Mouse (Mus musculus): ENCODE data around the gene 5031439G07Rik. TPM values are rescaled to one million over a fixed set of nuclear protein-coding genes. Genes with fewer than 3 reads are reported as not detected.

5031439G07Rik gene
- polyA plus RNA-seq, 1 experiment from 2014 or later: 9.5 TPM

DNA sequence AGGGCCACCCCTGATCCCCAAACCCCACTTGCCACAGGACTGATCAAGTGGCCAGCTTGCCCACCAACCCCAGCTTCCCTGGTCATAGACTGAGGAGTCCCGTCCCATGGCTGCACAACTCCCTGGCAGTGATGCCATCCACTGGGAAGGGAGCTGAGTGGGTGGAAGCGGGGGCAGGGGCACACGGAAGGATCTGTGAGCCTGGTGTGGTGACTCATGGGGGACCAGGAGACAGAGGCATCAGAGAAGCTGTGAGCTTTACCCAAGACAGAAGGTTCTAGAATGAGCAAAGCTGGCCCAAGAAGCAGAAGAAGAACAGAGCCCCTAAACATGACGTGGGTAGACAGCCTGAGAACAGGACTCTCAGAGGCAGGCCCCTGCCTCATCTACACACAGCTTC lies 38.3 kb downstream of the 5031439G07Rik start:
- no peak for ATAC-seq (ENCODE audit: insufficient number of reproducible peaks, low FRiP score, low TSS enrichment, low read depth)
- H3K4me3 ChIP-seq (ENCODE audit: low read depth, low read length): no peak overlapping the region
- no peaks in the 10 kb centered on the region for H3K9me3 ChIP-seq (ENCODE audit: control insufficient read depth, low read length)
- DNase-seq (ENCODE audit: low spot score): no peak
- no peaks in the 10 kb centered on the region for H3K27me3 ChIP-seq (ENCODE audit: control insufficient read depth, insufficient read depth, low read length)
- H3K27ac ChIP-seq (replicated peaks; ENCODE audit: low read depth, low read length): no peak overlapping the region
- no peak overlapping the region for H3K9ac ChIP-seq (ENCODE audit: low read length)
- peaks cover 10% of the 10 kb centered on the region for H3K36me3 ChIP-seq (ENCODE audit: control insufficient read depth, insufficient read depth, low read length)
- H3K4me2 ChIP-seq (ENCODE audit: low read depth, severe bottlenecking): no peak overlapping the region
- 89% methylated on average over 4 of the region's 4 CpGs for WGBS
- H3K4me1 ChIP-seq (ENCODE audit: control insufficient read depth, insufficient read depth, low read length): no peaks in the 10 kb centered on the region

DNA sequence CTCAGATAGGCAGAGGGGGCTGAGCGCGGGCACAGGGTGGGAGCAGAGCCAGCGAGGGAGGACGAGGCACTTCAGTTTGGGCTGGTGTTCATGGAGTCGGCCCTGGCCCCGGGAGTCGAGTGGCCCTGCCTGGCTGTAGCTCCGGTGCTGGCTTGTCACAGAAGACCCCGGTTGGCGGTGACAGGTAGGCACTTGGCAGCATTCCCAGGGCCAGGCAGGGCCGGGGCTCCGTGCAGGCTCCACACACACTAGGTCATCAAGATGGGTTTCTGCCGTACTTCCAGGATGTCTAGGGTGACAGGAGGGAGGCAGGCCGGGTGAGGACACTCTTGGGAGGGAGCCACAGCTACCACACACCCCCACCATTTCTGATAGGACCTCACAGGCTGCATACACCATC lies 39.4 kb downstream of the 5031439G07Rik start:
- Histone ChIP-seq H3K4me1 (ENCODE audit: control insufficient read depth, insufficient read depth, low read length) (no peaks in the 10 kb centered on the region), H3K4me2 (ENCODE audit: low read depth, severe bottlenecking) (no peak overlapping the region), H3K4me3 (ENCODE audit: low read depth, low read length) (no peak overlapping the region), H3K9ac (ENCODE audit: low read length) (0 out of 2 replicates have a peak overlapping the region, but pooled peaks have one; percentile 12), H3K27ac (replicated peaks; ENCODE audit: low read depth, low read length) (no peak overlapping the region), H3K9me3 (ENCODE audit: control insufficient read depth, low read length) (no peaks in the 10 kb centered on the region), H3K27me3 (ENCODE audit: control insufficient read depth, insufficient read depth, low read length) (no peaks in the 10 kb centered on the region), H3K36me3 (ENCODE audit: control insufficient read depth, insufficient read depth, low read length) (peaks cover 10% of the 10 kb centered on the region)
- ATAC-seq (ENCODE audit: insufficient number of reproducible peaks, low FRiP score, low TSS enrichment, low read depth): no peak
- DNase-seq (ENCODE audit: low spot score): no peak
- WGBS: 86% methylated on average over 14 of the region's 14 CpGs

DNA sequence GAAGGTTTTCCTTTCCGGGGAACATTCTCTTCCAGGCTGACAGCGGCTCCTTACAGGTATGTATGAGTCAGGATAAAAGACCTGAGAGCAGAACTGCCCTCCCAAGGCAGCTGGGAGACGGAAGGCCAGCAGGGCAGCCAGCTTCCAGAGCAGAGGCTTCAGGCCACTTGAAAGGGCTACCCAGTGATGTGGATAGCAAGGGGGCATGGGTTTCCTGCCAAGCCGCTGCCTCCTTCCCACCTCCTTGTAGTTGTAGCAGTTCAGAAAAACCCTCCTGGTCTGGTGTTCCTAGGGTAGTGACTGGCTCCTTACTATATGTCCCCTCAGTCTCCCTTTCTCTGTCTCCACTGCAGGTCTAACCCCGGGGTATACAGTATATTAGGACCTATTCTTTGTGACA lies 44.0 kb downstream of the 5031439G07Rik start:
- WGBS: 87% methylated on average over 5 of the region's 5 CpGs
- Histone ChIP-seq H3K36me3 (ENCODE audit: control insufficient read depth, insufficient read depth, low read length) (peaks cover 25% of the 10 kb centered on the region), H3K27ac (replicated peaks; ENCODE audit: low read depth, low read length) (0 out of 2 replicates have a peak overlapping the region, but pooled peaks have one; percentile 10), H3K9me3 (ENCODE audit: control insufficient read depth, low read length) (no peaks in the 10 kb centered on the region), H3K9ac (ENCODE audit: low read length) (no peak overlapping the region), H3K4me3 (ENCODE audit: low read depth, low read length) (no peak overlapping the region), H3K4me1 (ENCODE audit: control insufficient read depth, insufficient read depth, low read length) (no peaks in the 10 kb centered on the region), H3K4me2 (ENCODE audit: low read depth, severe bottlenecking) (no peak overlapping the region), H3K27me3 (ENCODE audit: control insufficient read depth, insufficient read depth, low read length) (no peaks in the 10 kb centered on the region)
- ATAC-seq (ENCODE audit: insufficient number of reproducible peaks, low FRiP score, low TSS enrichment, low read depth) (no peak), DNase-seq (ENCODE audit: low spot score) (no peak)

DNA sequence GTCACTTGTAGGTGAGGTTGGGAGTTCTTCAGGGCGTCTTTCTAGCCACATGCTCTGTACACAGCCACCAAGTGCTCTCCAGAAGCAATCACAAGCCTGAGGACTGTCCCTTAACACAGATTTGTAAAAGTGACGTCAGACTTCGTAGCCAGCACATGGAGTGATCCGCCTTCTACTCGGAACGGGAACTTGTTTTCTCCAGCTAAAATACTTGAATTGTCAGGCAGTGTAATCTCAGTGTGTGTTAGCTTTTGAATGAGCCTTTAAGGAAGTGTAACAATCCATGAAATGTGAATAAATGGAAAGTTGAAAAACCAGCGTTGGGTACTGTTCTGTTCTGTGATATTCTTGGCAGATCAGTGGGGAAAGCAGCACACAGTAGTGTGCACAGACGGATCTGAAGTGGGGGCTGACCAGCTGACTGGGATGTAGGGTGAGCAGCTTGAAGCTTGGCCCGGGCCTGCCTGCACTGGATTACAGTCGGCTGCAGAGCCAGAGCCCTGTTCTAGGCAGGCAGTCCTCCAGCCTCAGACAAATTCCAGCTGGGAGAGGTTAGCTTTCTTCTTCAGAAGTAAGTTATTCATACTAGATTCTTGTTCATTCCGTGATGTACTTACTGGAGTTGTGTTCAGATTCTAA lies 45.6 kb downstream of the 5031439G07Rik start:
- ATAC-seq (ENCODE audit: insufficient number of reproducible peaks, low FRiP score, low TSS enrichment, low read depth): no peak
- peaks cover 28% of the 10 kb centered on the region for H3K36me3 ChIP-seq (ENCODE audit: control insufficient read depth, insufficient read depth, low read length)
- no peak overlapping the region for H3K4me3 ChIP-seq (ENCODE audit: low read depth, low read length)
- H3K4me2 ChIP-seq (ENCODE audit: low read depth, severe bottlenecking): no peak overlapping the region
- H3K27me3 ChIP-seq (ENCODE audit: control insufficient read depth, insufficient read depth, low read length): no peaks in the 10 kb centered on the region
- DNase-seq (ENCODE audit: low spot score): no peak
- 82% methylated on average over 11 of the region's 11 CpGs for WGBS
- no peaks in the 10 kb centered on the region for H3K9me3 ChIP-seq (ENCODE audit: control insufficient read depth, low read length)
- no peaks in the 10 kb centered on the region for H3K4me1 ChIP-seq (ENCODE audit: control insufficient read depth, insufficient read depth, low read length)
- no peak overlapping the region for H3K9ac ChIP-seq (ENCODE audit: low read length)
- no peak overlapping the region for H3K27ac ChIP-seq (replicated peaks; ENCODE audit: low read depth, low read length)

DNA sequence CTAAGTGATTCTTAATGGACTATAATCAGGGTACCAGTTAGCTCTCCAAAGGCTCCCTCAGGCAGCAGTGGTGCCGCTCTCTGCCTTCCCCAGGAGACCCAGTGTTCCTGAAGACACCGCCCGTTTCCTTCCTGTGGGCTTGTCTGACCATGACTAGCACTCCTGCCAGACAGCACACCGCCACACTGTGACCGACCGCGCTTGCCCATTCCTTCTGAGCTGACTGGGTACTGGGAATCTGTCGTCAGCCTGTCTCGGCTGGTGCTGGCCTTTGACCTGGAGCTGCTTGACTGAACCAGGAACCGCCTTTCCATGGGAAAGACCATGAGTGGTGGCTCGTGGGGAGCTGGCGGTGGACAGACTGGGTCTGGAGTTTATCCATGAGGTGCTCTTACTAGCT lies 48.2 kb downstream of the 5031439G07Rik start:
- ATAC-seq (ENCODE audit: insufficient number of reproducible peaks, low FRiP score, low TSS enrichment, low read depth) (no peak), DNase-seq (ENCODE audit: low spot score) (no peak)
- Histone ChIP-seq H3K4me1 (ENCODE audit: control insufficient read depth, insufficient read depth, low read length) (no peaks in the 10 kb centered on the region), H3K4me2 (ENCODE audit: low read depth, severe bottlenecking) (no peak overlapping the region), H3K27ac (replicated peaks; ENCODE audit: low read depth, low read length) (no peak overlapping the region), H3K9ac (ENCODE audit: low read length) (no peak overlapping the region), H3K27me3 (ENCODE audit: control insufficient read depth, insufficient read depth, low read length) (no peaks in the 10 kb centered on the region), H3K36me3 (ENCODE audit: control insufficient read depth, insufficient read depth, low read length) (peaks cover 48% of the 10 kb centered on the region), H3K4me3 (ENCODE audit: low read depth, low read length) (no peak overlapping the region), H3K9me3 (ENCODE audit: control insufficient read depth, low read length) (no peaks in the 10 kb centered on the region)
- 80% methylated on average over 12 of the region's 12 CpGs for WGBS

DNA sequence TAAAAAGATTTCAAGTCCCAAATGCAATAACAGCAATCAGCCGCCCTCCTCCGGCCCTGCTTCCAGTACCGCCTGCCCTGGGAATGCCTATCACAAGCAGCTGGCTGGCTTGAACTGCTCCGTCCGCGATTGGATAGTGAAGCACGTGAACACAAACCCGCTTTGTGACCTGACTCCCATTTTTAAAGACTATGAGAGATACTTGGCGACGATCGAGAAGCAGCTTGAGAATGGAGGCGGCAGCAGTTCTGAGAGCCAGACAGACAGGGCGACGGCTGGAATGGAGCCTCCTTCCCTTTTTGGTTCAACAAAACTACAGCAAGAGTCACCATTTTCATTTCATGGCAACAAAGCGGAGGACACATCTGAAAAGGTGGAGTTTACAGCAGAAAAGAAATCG lies 53.5 kb downstream of the 5031439G07Rik start:
- WGBS: 93% methylated on average over 16 of the region's 16 CpGs
- ATAC-seq (ENCODE audit: insufficient number of reproducible peaks, low FRiP score, low TSS enrichment, low read depth) (no peak), DNase-seq (ENCODE audit: low spot score) (no peak)

DNA sequence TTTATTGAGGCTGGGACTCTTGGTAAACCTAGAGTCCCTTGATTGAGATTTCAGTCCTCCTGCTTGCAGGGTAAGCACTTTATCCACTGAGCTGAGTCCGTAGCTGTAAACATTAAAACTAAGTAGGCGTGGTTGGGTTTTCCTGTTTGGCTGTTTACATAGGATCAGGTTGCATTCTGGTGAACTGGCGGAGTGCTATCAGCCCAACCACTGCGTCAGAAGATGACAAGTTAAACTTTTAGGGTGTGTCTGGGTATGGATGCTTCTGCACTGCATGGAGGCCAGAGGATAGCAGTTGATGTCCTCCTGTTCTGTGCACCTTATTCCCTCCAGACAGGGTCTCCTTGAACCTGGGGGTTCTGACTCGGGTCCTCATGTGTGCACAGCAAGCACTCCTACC lies 56.0 kb downstream of the 5031439G07Rik start:
- ATAC-seq (ENCODE audit: insufficient number of reproducible peaks, low FRiP score, low TSS enrichment, low read depth) (no peak), DNase-seq (ENCODE audit: low spot score) (no peak)
- peaks cover 47% of the 10 kb centered on the region for H3K36me3 ChIP-seq (ENCODE audit: control insufficient read depth, insufficient read depth, low read length)
- WGBS: 64% methylated on average over 5 of the region's 5 CpGs
- no peak overlapping the region for H3K27ac ChIP-seq (replicated peaks; ENCODE audit: low read depth, low read length)
- H3K4me2 ChIP-seq (ENCODE audit: low read depth, severe bottlenecking): no peak overlapping the region
- no peak overlapping the region for H3K9ac ChIP-seq (ENCODE audit: low read length)
- no peaks in the 10 kb centered on the region for H3K9me3 ChIP-seq (ENCODE audit: control insufficient read depth, low read length)
- no peaks in the 10 kb centered on the region for H3K4me1 ChIP-seq (ENCODE audit: control insufficient read depth, insufficient read depth, low read length)
- H3K4me3 ChIP-seq (ENCODE audit: low read depth, low read length): no peak overlapping the region
- H3K27me3 ChIP-seq (ENCODE audit: control insufficient read depth, insufficient read depth, low read length): no peaks in the 10 kb centered on the region

More for the DNA sequence above, 53.5 kb downstream of the 5031439G07Rik start:
- H3K27me3 ChIP-seq (ENCODE audit: control insufficient read depth, insufficient read depth, low read length): no peaks in the 10 kb centered on the region
- no peaks in the 10 kb centered on the region for H3K4me1 ChIP-seq (ENCODE audit: control insufficient read depth, insufficient read depth, low read length)
- no peak overlapping the region for H3K4me2 ChIP-seq (ENCODE audit: low read depth, severe bottlenecking)
- no peaks in the 10 kb centered on the region for H3K9me3 ChIP-seq (ENCODE audit: control insufficient read depth, low read length)
- peaks cover 52% of the 10 kb centered on the region for H3K36me3 ChIP-seq (ENCODE audit: control insufficient read depth, insufficient read depth, low read length)
- no peak overlapping the region for H3K9ac ChIP-seq (ENCODE audit: low read length)
- no peak overlapping the region for H3K27ac ChIP-seq (replicated peaks; ENCODE audit: low read depth, low read length)
- no peak overlapping the region for H3K4me3 ChIP-seq (ENCODE audit: low read depth, low read length)

DNA sequence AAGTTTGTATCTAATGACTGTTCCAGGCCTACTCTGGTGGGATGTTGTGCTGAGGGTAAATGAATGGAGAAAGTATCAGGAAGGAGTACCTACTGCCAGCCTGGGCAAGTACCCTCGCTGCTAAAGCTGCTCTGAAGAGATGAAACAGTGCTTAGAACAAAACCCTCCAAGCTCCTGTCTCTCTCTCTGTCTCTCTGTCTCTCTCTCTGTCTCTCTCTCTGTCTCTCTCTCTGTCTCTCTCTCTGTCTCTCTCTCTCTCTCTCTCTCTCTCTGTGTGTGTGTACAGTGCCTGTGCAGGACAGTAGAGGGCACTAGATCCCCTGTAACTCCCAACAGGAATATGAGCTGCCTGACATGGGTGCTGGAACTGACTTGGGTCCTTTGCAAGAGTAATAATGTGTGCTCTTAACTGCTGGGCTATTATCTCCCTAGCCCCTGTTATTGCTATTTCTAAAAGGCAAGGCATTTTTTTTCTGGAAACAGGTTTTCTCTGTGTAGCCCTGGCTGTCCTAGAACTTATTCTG lies 62.8 kb downstream of the 5031439G07Rik start:
- no peak overlapping the region for H3K9ac ChIP-seq (ENCODE audit: low read length)
- DNase-seq (ENCODE audit: low spot score) (no peak), ATAC-seq (ENCODE audit: insufficient number of reproducible peaks, low FRiP score, low TSS enrichment, low read depth) (no peak)
- H3K9me3 ChIP-seq (ENCODE audit: control insufficient read depth, low read length): no peaks in the 10 kb centered on the region
- H3K4me1 ChIP-seq (ENCODE audit: control insufficient read depth, insufficient read depth, low read length): no peaks in the 10 kb centered on the region
- H3K4me3 ChIP-seq (ENCODE audit: low read depth, low read length): no peak overlapping the region
- H3K27me3 ChIP-seq (ENCODE audit: control insufficient read depth, insufficient read depth, low read length): no peaks in the 10 kb centered on the region
- H3K36me3 ChIP-seq (ENCODE audit: control insufficient read depth, insufficient read depth, low read length): peaks cover 17% of the 10 kb centered on the region
- H3K27ac ChIP-seq (replicated peaks; ENCODE audit: low read depth, low read length): no peak overlapping the region
- WGBS: 68% methylated on average over 1 of the region's 1 CpGs
- H3K4me2 ChIP-seq (ENCODE audit: low read depth, severe bottlenecking): no peak overlapping the region

All from limb, embryonic 11.5 days (tissue).